Mouse (Mus musculus): Measurements from ENCODE around the gene 1700016D06Rik.
"Not testable (repeated sequence)": the region's sequence is repeated elsewhere in the genome, so short reads cannot be mapped to it uniquely, and the experiment has no call there.

1700016D06Rik gene

DNA sequence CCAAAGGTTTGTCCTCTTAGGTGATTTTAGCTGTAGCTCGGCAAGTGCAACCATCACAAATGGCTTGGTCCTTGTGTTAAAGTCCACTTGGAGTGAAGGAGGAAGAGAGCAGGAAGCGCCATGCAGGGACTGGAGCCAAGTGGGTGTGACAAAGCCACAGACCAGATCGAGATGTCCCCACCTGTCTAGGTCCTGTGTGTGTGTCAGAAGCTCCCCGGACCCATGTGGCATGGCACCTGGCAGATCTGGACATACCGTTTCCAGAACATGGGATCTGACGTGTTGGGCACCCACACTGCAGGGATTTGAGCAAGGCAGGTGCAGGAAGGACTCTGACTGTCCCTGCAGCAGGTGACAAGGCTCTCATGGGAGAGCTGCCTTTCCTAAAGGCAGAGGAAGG is 565 bp upstream of the 1700016D06Rik start:
- DNase-seq (ENCODE audit: low spot score), result no peak

DNA sequence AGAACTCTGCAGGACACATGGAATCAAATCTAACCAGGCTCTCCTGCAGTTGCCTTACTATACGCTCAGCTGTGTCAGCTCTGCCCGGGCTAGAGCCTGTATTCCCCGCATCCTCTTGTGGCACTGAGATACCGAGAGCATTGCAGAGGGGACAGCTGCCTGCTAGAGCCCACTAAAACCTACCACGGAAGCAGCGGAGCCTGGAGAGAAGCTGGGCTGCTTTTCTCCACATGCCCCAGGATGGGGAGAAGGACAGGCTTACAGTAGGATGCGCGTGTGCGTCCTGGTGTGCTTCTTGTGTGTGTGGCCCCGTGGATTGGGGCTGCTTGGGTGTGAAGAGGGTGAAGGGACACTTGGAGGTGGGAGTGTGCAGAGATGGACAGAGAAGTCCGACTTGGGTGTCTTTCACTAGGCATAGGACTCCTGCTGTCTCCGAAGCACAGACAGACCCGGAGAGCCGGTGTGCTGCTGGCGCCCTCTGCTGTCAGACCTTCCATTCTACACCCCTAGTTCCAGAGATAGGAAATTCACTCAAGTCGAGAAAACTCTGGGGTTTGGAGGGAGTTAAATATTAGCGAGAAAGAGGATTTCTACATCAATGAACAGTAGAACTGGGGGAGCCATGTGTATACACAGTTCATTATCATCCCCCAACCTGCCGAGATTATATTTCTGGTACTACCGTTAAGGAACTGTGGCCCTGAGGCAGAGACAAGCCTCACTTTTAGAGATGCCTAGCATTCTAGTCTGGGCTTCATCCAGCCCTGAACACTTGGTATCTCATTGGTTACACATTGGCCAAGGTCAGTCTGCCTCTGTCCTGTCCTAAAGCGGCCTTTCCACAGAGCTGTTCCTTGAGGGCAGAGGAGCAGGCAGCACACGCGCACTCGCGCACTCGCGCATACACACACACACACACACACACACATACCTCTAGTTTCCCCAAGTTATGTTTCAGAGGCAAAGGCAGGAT is 517 bp downstream of the 1700016D06Rik start:
- peak; percentile 66 for DNase-seq (ENCODE audit: low spot score)

DNA sequence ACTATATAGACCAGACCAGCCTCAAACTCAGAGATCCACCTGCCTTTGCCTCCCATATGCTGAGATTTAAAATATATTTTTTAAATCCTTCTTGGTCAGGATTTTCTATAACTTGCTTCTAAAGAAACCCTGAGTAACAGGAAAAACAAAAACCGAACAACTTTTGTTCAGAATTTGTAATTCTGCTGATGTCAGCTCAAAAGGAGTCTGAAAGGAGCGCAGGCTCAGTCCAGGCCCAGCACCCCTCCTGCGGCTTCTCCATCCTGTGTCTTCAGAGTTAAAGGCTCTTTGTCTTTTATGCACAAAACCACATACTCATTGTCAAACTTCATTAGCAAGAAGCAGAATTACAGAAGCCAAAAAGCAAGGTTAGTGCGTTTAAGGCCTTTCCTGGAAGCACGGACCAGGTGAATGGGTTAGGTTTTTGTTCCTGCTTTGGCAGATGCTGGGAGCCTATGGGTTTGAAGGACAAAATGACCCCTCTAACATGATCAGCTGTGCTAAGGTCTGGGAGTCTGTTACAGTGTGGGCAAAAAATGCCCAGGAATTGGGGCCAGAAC is 1.3 kb downstream of the 1700016D06Rik start:
- DNase-seq (ENCODE audit: low spot score), result no peak

DNA sequence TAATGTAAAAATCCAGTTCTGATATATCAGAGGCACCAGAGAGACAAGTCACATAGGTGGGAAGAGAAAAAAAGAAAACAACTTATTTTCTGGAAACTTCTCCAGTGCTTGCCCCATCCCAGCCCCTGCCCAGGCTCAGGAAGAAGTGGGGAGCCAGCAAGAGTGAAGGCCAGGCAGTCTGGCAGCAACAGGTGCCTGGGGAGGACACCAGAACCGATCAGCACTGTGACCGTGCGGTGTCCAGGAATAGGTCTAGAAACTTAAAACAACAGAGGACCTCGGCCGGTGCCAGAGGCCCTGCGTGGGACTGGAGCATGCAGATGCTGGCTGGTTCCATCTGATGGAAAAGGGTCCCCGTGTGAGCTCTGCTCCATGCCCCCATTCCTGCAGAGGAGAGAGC is 3.4 kb downstream of the 1700016D06Rik start:
- no peak for DNase-seq (ENCODE audit: low spot score)

DNA sequence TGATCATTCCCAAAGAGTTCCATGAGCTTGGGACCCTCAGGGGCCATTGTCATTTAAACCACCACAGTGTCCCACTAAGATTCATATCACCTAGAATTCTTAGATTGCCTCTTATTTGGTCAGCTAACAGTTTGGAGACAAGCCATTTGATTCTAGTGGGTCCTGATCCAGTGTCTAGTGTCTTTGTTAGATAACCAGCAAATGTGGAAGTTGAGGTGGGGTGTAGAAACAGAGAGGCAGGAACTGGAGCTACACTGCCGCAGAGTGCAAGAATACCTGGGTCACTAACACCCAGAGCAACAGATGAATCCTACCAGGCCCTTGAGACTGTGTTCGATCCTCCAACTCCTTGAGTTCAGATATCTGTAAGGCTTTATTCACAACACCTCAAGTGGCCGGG is 4.7 kb downstream of the 1700016D06Rik start:
- no peak for DNase-seq (ENCODE audit: low spot score)

DNA sequence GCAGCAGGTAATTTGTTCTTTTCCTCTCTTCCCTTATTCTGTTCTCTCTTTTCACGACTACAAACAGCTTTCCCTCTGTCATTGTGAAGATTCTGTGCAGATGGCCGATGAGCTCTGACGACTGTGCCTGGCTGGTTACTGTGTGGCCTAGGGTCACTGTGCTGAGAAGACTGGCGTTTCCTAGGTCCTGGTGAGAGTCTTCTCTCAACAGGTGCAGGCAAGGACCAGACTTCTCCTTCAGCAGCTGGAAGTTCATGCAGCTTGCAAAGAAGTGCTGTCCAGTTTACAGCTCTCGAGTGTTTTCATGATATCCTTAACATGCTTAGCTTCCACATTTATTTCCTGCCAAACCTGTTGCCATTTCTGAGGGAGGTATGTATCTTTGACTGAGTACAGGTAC is 6.9 kb downstream of the 1700016D06Rik start:
- no peak for DNase-seq (ENCODE audit: low spot score)

DNA sequence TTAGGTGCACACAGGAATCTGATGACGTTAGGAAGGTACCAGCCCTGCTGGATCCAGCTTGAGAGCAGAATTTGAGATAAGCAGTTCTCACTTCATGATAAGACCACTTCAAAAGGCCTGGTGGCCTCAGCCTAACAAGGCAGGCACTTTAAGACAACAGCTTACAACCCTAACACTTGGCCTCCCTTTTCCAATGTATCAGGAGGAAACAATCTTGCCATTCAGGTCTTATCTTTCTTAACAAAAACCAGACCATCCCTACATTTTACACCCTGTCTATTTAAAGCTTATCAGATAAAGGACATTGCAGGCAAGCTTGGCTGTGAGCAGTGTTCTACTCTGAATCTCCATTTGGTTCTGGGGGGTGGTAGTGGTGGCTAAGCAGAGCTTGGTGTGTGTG is 8.4 kb downstream of the 1700016D06Rik start:
- DNase-seq (ENCODE audit: low spot score), result no peak

DNA sequence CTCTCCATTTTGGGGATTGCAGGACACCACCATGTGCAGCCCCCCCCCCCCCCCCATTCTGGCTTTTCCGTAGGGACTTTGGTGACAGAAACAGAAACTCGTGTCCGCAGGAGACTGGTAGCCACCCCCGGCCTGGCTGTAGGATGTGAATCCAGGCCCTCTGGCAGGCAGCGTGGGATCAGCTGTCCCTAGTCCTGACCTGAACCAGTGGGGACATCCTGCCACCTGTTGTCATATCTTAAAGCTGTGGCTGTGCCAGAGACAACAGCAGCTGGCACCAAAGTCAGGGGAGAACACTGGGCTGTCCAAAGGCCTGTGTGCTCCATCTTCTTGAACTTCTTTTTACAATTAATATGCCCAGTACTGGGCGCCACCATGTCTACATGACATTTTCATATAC is 9.1 kb downstream of the 1700016D06Rik start:
- no peak for DNase-seq (ENCODE audit: low spot score)

DNA sequence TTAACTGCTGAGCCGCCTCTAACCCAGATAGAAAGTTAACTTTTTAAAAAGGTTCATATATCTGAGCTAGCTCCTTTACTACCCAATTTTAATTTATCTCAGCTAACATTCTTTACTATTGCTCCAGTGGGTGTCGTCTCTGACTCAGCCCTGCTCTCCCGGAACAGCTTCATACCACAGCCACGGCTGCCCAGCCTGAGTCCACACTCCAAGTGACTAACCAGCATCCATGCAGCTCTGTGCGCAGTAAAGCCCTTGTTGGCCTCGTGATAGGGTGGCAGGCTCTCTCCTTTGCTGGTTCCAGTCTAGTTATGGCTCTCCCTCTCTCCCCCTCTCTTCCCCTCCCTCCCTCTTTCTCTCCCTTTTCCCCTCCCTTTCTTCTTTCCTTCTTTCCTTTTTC is 9.6 kb downstream of the 1700016D06Rik start:
- DNase-seq (ENCODE audit: low spot score), result no peak

DNA sequence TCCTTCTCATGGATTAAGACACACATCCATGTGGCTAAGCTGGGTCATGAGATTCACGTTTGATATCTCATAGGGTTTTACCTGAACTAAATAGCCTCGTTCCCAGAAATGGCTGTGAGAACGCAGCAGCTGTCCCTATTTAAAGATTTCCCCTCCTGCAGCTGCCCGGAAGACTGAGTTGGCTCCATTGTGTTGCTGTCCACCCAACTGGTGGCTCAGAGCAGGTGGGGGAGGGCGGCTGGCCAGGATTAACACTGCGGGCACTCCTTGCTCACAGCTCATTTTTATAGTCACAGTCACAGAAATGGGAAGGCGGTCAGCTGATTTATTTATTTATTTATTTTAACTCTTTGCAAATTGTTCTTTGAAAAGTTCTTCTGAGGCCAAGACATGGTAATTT is 10.9 kb downstream of the 1700016D06Rik start:
- no peak for DNase-seq (ENCODE audit: low spot score)

DNA sequence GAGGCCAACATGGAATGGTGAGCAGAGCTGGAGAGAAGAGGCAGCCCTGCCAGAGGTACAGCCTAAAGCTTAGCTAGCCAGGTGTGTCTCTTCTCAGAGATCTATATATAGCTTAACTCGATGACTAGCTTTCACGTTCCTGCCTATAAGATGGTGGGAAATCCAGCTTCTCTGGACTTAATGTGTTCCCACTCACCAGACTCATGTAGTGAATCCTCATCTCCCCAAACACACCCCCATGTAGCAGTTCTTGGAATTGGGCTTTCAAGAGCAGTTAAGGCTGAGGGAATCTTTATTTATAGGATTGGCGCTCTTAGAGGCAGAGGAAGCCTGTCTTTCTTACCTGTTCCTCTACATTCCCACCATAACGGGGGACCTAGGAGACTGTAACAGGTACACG is 13.6 kb downstream of the 1700016D06Rik start:
- no peak for DNase-seq (ENCODE audit: low spot score)

DNA sequence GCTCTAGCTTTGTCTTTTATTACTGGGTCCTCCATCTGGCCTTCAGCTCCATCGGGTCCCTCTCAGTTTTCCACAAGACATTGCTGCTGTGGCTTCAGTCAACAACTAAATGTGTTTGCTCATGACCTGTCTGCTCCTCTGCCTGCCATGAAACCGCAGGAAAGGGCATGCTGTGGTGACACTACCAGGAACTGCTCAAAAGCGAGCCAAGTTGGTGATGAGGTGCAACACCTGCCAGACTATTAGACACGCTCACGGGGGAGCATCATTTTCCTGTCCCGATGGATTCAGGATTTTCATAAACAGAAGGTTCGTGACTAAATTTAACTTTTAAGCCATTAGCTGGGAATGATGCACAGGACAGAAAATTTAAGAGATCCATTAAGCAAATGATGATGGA is 16.3 kb downstream of the 1700016D06Rik start:
- DNase-seq (ENCODE audit: low spot score), result no peak

DNA sequence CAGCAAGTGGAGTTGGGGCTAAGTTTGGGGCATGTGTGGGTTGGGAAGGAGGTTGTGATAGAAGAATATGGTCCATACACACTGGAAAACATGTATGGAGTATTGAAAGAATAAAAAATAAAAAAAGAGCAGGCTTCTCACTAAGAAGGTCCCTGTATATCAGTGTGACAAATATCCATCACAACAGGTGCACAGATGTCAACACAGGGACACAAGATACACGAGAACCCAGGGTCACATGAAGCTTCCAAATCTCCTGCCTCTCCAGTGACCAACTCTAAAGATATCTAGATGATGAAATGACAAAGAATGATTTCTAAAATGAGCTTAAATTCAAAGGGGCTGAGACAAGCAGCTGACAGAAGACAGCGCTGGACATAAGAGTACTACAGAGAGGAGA is 32.6 kb downstream of the 1700016D06Rik start:
- no peak for DNase-seq (ENCODE audit: low spot score)

DNA sequence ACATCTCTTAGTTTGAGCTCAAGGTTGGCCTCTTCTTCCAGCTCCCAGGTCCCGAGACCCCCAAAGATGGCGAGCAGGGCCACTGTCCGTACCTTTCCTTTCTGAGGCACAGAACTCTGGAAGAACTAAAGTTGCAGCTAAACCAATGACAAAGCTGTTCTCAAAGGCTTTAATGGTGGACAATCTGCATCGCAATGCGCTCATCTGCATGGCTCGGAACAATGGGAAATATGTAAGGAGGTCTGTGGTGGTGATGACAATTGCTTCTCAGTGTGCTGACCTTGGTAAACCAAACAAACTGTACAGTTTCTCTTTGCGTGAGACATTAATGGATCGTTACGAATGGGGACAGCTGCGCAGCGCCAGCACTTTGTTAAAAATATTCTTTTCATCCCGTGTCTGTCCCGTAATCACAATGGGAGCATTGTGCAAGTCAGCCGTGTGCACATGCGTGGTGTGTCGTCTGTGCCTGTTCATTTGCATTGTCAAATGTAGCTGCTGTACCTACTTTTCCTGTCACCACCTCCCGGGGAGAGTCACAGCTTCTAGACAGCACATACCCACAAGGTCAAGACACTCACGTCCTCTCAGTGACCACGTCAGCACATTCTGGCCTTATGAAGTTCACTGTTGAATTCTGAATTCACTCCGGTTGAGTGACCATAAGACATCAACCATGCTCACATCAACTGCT is 34.7 kb downstream of the 1700016D06Rik start:
- DNase-seq (ENCODE audit: low spot score), result not testable (repeated sequence)

DNA sequence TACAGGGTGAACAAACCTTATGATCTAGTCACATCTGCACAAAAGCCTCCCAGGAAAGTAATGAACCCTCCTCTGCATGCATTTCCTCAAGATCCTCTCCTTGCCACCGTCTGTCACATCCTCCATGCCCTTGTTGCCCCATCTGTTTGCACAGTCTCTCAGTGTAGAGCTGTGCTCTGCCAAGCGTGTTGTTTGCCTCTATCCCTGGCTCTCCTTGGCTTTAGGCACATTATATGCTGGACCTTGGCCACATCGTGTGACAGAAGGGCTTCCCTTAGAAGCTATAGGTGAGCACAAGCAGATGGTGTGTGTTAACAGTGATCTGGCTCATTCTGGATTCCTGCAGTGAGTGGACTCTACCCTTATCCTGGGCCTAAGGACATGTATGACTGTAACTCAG is 38.9 kb downstream of the 1700016D06Rik start:
- no peak for DNase-seq (ENCODE audit: low spot score)

DNA sequence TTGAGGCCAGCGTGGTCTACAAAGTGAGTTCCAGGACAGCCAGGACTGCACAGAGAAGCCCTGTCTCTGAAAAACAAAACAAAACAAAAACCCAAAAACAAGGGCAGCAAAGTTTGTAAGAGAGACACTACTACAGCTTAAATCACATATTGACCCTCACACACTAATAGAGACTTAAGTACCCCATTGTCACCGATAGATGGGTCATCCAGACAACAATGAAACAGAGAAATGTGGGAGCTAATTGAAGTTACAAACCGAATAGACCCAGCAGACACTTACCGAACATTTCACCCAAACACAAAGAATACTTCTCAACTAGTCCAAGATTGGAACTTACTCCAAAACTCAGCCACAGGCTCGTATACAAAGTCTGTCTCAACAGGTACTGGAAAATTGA is 50.8 kb downstream of the 1700016D06Rik start:
- no peak for DNase-seq (ENCODE audit: low spot score)

DNA sequence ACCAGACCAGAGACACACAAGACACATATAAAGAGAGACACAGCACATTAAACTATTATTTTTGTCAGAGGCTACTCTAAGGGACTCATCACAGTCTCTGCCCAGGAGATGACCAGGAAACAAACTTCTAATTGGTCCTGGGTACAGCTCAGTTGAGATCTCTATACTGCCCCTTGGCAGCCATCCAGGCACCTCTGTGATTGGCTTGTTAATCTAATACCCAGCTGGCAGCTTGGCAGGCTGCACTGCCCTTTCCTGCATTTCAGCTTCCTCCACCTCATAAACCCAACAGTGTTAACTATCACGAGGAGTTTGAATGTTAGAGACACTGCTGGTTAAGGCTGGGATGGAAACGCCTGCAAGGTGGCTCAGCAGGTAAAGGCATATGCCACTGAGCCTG is 57.7 kb downstream of the 1700016D06Rik start:
- no peak for DNase-seq (ENCODE audit: low spot score)

DNA sequence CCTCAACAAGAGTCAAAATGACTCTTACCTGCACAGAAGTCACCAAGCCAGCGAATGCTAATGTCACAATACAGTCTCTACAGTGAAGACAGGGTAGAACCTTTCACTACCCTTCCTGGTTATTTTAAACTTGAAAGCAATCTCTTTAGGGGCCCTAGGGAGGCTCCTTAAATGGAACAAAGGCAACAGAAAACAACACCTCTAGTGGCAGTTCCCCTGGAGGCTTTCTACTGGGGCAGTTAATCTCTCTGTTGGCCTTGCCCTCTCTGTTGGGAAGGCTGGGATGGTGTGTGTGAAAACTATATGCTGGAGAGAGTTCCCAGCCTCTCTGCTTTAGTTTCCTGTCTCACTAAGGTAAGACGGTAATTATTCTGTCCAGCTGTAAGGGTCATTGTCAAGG is 60.3 kb downstream of the 1700016D06Rik start:
- no peak for DNase-seq (ENCODE audit: low spot score)

DNA sequence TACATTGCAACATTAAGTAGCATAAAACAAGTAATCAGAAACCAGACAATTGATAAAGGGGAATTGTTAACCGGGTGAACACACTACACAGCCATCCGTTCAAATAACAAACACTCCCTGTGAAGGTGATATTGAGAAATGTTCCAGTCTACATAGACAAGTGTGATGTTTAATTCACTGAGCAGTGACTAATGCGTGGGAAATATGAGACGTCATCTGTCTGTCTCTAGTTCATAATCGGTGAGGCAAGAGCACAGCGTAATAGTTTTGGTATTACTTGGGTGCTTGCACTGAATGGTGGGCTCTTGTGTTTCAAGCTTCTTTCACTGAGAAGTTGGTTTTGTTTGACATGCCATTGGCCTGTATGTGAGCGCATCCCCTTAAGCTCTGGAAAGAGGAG is 63.3 kb downstream of the 1700016D06Rik start:
- no peak for DNase-seq (ENCODE audit: low spot score)

DNA sequence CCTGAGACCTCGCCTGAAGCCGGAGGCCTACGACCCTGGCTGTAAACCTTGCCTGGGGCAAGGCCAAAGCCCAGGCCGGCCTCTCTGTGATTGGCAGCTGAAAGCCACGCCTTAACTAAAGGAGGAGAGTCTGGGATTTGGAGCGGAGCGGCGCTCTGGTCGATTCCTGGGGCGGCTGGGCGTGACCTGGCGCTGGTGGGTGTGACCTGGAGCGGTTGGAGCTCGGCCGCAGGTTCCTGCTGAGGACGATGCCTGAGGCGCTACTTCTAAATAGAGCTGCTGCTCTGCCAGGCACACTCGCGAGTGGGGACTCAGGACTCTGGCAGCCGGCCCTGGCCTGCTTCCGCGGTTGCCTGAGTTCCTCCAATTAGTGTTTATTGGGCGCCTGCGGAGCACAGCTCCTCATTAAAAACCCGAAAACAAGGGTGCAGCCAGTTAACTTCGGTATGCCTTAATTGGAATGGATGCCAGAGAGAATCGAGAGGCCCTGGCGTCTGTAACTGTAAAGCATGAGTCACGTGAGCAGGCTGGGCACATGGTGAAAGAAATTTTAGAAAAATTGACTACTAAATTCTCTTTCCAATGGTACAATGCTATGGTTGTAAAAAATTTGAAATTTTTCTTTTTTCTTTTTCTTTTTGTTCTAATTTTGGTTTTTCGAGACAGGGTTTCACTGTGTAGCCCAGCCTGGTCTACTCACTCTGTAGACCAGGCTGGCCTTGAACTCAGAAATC is 64.4 kb downstream of the 1700016D06Rik start:
- DNase-seq (ENCODE audit: low spot score), result peak; percentile 75

DNA sequence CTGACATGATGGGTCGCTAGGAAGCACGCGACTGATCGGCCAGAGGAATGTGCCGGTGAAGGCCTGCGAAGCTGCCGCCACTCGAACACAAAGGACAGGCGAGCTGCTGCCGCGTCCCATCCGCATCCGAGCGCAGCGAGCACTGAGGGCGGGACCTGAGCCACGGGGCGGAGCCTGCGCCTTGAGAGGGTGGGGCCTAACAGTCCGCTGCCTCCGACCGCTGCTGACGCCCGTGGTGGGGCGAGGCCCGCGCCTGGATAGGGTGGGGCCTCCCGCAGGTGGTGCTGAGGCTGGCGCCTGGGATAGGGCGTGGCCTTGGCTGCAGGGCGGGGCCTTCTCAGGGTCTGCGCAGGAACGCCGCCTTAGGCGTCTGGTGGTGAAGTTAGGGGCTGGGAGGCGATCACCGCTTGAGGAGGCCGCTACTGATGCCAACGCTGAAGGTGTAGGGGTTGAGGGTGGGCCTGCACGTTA is 65.2 kb downstream of the 1700016D06Rik start, which contains the start of gene Ankrd10:
Gene Ankrd10 (minus strand): TSS at position 147 of the 471 bp plus-strand sequence.
- peak; percentile 91 for DNase-seq (ENCODE audit: low spot score)

DNA sequence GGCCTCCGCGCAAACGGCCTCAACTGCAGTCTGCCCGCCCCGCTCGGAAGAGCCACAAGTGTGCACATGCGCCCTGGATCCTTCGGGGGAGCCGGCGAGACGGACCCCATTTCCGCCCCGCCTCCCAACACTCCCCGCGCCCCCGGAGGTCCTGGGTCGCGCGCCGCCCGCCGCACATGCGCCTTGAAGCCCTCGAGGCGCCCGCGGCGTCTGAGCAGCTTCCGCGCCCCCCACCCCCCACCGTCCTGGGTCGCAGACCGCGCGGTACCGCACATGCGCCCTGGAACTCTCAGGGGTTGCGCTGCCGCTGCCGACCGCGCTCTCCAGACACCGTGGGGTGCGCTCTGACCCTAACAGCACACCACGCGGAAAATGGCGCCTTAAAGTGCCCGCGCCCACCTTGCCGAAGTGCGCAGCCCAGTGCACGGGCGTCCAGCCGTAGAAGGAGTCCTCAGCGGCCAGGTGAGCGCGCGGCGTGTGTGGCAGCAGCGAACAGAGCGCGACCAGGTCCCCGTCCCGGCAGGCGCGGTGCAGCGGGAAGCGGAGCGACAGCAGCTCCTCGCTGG is 65.8 kb downstream of the 1700016D06Rik start:
- peak; percentile 72 for DNase-seq (ENCODE audit: low spot score)
